Mouse (Mus musculus): ENCODE data around the gene Vmn1r223. TPM values are rescaled to one million over a fixed set of nuclear protein-coding genes. Genes with fewer than 3 reads are reported as not detected.
"Not testable (repeated sequence)": the region's sequence is repeated elsewhere in the genome, so short reads cannot be mapped to it uniquely, and the experiment has no call there.

The Vmn1r223 gene
- polyA plus RNA-seq (2011; ENCODE audit: insufficient read length, low read depth, missing spikeins): not detected in 2 replicates

- H3K27ac ChIP-seq (ENCODE audit: insufficient read depth, low read length); H3K4me1 ChIP-seq (ENCODE audit: control insufficient read depth, insufficient read depth, low read length); H3K4me3 ChIP-seq (ENCODE audit: insufficient read depth, low read length): not testable (repeated sequence)
These were observed at the start of gene Vmn1r223 for GRCm38 (mm10) chr13:23246834-23247233. Gene Vmn1r223, plus strand, starts transcription at chr13:23247134.

- not testable (repeated sequence) for H3K4me1 ChIP-seq (ENCODE audit: control insufficient read depth, insufficient read depth, low read length); H3K27ac ChIP-seq (ENCODE audit: insufficient read depth, low read length); H3K4me3 ChIP-seq (ENCODE audit: insufficient read depth, low read length)
These were observed 43.0 kb upstream of the Vmn1r223 start for GRCm38 (mm10) chr13:23203885-23204284.

GRCm38 (mm10) chr13:23213827-23214226 is 33.1 kb upstream of the Vmn1r223 start, which contains the start of gene Vmn1r221:
Gene Vmn1r221, plus strand, starts transcription at chr13:23214127.
- not testable (repeated sequence) for H3K27ac ChIP-seq (ENCODE audit: insufficient read depth, low read length); H3K4me1 ChIP-seq (ENCODE audit: control insufficient read depth, insufficient read depth, low read length); H3K4me3 ChIP-seq (ENCODE audit: insufficient read depth, low read length)

GRCm38 (mm10) chr13:23235847-23236246 is 11.1 kb upstream of the Vmn1r223 start, which contains the start of gene Vmn1r222:
Gene Vmn1r222, minus strand, starts transcription at chr13:23235947.
- not testable (repeated sequence) for H3K27ac ChIP-seq (ENCODE audit: insufficient read depth, low read length); H3K4me1 ChIP-seq (ENCODE audit: control insufficient read depth, insufficient read depth, low read length); H3K4me3 ChIP-seq (ENCODE audit: insufficient read depth, low read length)

- Histone ChIP-seq H3K4me1 (ENCODE audit: control insufficient read depth, insufficient read depth, low read length) (no peaks in the 10 kb centered on the region), H3K27ac (ENCODE audit: insufficient read depth, low read length) (no peak overlapping the region), H3K4me3 (ENCODE audit: insufficient read depth, low read length) (no peak overlapping the region)
- TF ChIP-seq POLR2A (IDR thresholded peaks at IDR 0.05; ENCODE audit: low read depth, low read length) (no peak), CTCF (IDR thresholded peaks at IDR 0.05; ENCODE audit: borderline replicate concordance, insufficient read depth, low read length) (no peak)
These were observed 11.7 kb downstream of the Vmn1r223 start for GRCm38 (mm10) chr13:23258546-23259048.

GRCm38 (mm10) chr13:23268606-23269005 is 21.7 kb downstream of the Vmn1r223 start:
- not testable (repeated sequence) for H3K4me3 ChIP-seq (ENCODE audit: insufficient read depth, low read length); H3K27ac ChIP-seq (ENCODE audit: insufficient read depth, low read length); H3K4me1 ChIP-seq (ENCODE audit: control insufficient read depth, insufficient read depth, low read length)

GRCm38 (mm10) chr13:23269127-23269526 is 22.2 kb downstream of the Vmn1r223 start:
- H3K4me3 ChIP-seq (ENCODE audit: insufficient read depth, low read length); H3K4me1 ChIP-seq (ENCODE audit: control insufficient read depth, insufficient read depth, low read length); H3K27ac ChIP-seq (ENCODE audit: insufficient read depth, low read length): not testable (repeated sequence)

GRCm38 (mm10) chr13:23269681-23270080 is 22.7 kb downstream of the Vmn1r223 start:
- TF ChIP-seq CTCF (IDR thresholded peaks at IDR 0.05; ENCODE audit: borderline replicate concordance, insufficient read depth, low read length) (no peak), POLR2A (IDR thresholded peaks at IDR 0.05; ENCODE audit: low read depth, low read length) (no peak)
- Histone ChIP-seq H3K27ac (ENCODE audit: insufficient read depth, low read length) (no peak overlapping the region), H3K4me3 (ENCODE audit: insufficient read depth, low read length) (peak overlapping the region; percentile 73), H3K4me1 (ENCODE audit: control insufficient read depth, insufficient read depth, low read length) (no peaks in the 10 kb centered on the region)

- TF ChIP-seq POLR2A (IDR thresholded peaks at IDR 0.05; ENCODE audit: low read depth, low read length) (no peak), CTCF (IDR thresholded peaks at IDR 0.05; ENCODE audit: borderline replicate concordance, insufficient read depth, low read length) (no peak)
- Histone ChIP-seq H3K4me3 (ENCODE audit: insufficient read depth, low read length) (peak overlapping the region; percentile 73), H3K27ac (ENCODE audit: insufficient read depth, low read length) (no peak overlapping the region), H3K4me1 (ENCODE audit: control insufficient read depth, insufficient read depth, low read length) (no peaks in the 10 kb centered on the region)
These were observed 23.6 kb downstream of the Vmn1r223 start for GRCm38 (mm10) chr13:23270321-23271101.

- Histone ChIP-seq H3K4me3 (ENCODE audit: insufficient read depth, low read length) (no peak overlapping the region), H3K4me1 (ENCODE audit: control insufficient read depth, insufficient read depth, low read length) (0 out of 2 replicates have a peak, but pooled peaks cover 2% of the 10 kb centered on the region), H3K27ac (ENCODE audit: insufficient read depth, low read length) (no peak overlapping the region)
- TF ChIP-seq POLR2A (IDR thresholded peaks at IDR 0.05; ENCODE audit: low read depth, low read length): no peak
- TF ChIP-seq CTCF (IDR thresholded peaks at IDR 0.05; ENCODE audit: borderline replicate concordance, insufficient read depth, low read length): no peak
These were observed 32.6 kb downstream of the Vmn1r223 start for GRCm38 (mm10) chr13:23279576-23279975.

- no peak for TF ChIP-seq POLR2A (IDR thresholded peaks at IDR 0.05; ENCODE audit: low read depth, low read length)
- TF ChIP-seq CTCF (IDR thresholded peaks at IDR 0.05; ENCODE audit: borderline replicate concordance, insufficient read depth, low read length): no peak
- Histone ChIP-seq H3K4me3 (ENCODE audit: insufficient read depth, low read length) (no peak overlapping the region), H3K4me1 (ENCODE audit: control insufficient read depth, insufficient read depth, low read length) (0 out of 2 replicates have a peak, but pooled peaks cover 2% of the 10 kb centered on the region), H3K27ac (ENCODE audit: insufficient read depth, low read length) (no peak overlapping the region)
These were observed 33.1 kb downstream of the Vmn1r223 start for GRCm38 (mm10) chr13:23279992-23280391.
